Mouse (Mus musculus) testis, adult 2 months (tissue): ENCODE data around the gene Cactin. TPM values are rescaled to one million over a fixed set of nuclear protein-coding genes. Genes with fewer than 3 reads are reported as not detected.

Experiments
- H3K27ac ChIP-seq: fragments of 200-500 bp; 2 replicates; pipeline ENCODE4 v1.5.1; 2012; ENCODE audit warnings: low read depth, low read length; ENCODE audit not compliant: control insufficient read depth, insufficient read depth
- H3K27me3 ChIP-seq: fragments of 200-500 bp; 2 replicates; pipeline ENCODE4 v1.6.1; 2012; ENCODE audit warnings: mild to moderate bottlenecking, low read length, moderate library complexity; ENCODE audit not compliant: control insufficient read depth, insufficient read depth
- H3K36me3 ChIP-seq: fragments of 200-500 bp; 2 replicates; pipeline ENCODE4 v1.6.1; 2012; ENCODE audit warnings: mild to moderate bottlenecking, low read length; ENCODE audit not compliant: control insufficient read depth, insufficient read depth
- H3K4me1 ChIP-seq: fragments of 200-500 bp; 2 replicates; pipeline ENCODE4 v1.6.1; 2012; ENCODE audit warnings: low read length; ENCODE audit not compliant: control insufficient read depth, insufficient read depth
- H3K4me3 ChIP-seq: fragments of 200-500 bp; 2 replicates; pipeline ENCODE4 v1.5.1; 2012; ENCODE audit warnings: low read depth, mild to moderate bottlenecking, low read length, moderate library complexity, mixed read lengths; ENCODE audit not compliant: control insufficient read depth
- CTCF ChIP-seq: fragments of 200-500 bp; IDR thresholded peaks from 2 replicates; pipeline ENCODE4 v1.5.1; 2012; ENCODE audit warnings: low read depth, mild to moderate bottlenecking, inconsistent platforms, low read length, moderate library complexity; ENCODE audit not compliant: control insufficient read depth, insufficient read depth, insufficient replicate concordance
- POLR2A ChIP-seq: fragments of 200-500 bp; IDR thresholded peaks from 2 replicates; pipeline ENCODE4 v1.6.1; 2012; ENCODE audit warnings: low read depth, mild to moderate bottlenecking, inconsistent platforms, low read length, moderate library complexity; ENCODE audit not compliant: control insufficient read depth
- polyA plus RNA-seq: library from polyadenylated mRNA; depleted of rRNA; stranded (reverse); fragments of >200 nt; gene quantifications from 2 replicates; pipeline ENCODE4 v1.2.3, GENCODE M21; 2012

The Cactin gene
- polyA plus RNA-seq, 1 experiment: 13.4 TPM

- H3K36me3 ChIP-seq: no peaks in the 10 kb centered on the region
- no peaks in the 10 kb centered on the region for H3K27me3 ChIP-seq
- no peak overlapping the region for H3K4me3 ChIP-seq
- TF ChIP-seq POLR2A (no peak), CTCF (no peak)
- H3K4me1 ChIP-seq: peaks cover 8% of the 10 kb centered on the region
- no peak overlapping the region for H3K27ac ChIP-seq
Observed at GRCm38 (mm10) chr10:81298369-81299100, 22.4 kb upstream of the Cactin start.

- H3K4me1 ChIP-seq: no peaks in the 10 kb centered on the region; the same call in 1 of the 2 replicates
- H3K36me3 ChIP-seq: no peaks in the 10 kb centered on the region
- no peak overlapping the region for H3K4me3 ChIP-seq
- TF ChIP-seq CTCF (no peak), POLR2A (no peak)
- H3K27ac ChIP-seq: no peak overlapping the region
- H3K27me3 ChIP-seq: no peaks in the 10 kb centered on the region
Observed at GRCm38 (mm10) chr10:81299585-81300351, 21.1 kb upstream of the Cactin start.

DNA sequence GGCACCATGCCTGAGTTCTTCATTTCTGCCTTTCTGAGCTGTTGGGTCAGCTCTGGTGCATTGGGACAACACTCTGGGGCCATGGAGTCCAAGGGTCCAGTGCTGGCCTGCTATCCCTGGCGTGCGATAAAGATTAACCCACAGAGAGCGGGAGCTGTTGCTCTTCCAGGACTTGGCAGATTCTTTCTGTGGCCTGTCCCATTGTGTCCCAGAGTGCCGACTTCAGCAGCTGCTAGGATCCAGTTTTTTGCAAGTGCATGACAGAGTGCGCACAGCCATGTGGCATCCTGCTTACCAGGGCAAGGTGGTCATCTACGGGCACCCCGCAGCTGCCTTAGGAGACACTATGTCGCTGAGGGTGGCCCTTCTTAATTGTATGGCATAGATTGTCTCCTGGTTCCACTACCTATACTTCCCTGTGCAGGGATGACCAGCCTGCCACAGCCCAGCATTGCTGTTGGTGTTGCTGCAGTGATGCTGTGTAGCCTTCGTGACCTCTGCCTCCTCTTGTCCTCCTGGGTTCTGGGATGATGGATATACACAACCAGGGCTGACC, 20.5 kb upstream of the Cactin start:
- Histone ChIP-seq H3K36me3 (no peaks in the 10 kb centered on the region), H3K27ac (no peak overlapping the region), H3K27me3 (no peaks in the 10 kb centered on the region), H3K4me1 (no peaks in the 10 kb centered on the region; the same call in 1 of the 2 replicates), H3K4me3 (no peak overlapping the region)
- TF ChIP-seq POLR2A (no peak), CTCF (no peak)

DNA sequence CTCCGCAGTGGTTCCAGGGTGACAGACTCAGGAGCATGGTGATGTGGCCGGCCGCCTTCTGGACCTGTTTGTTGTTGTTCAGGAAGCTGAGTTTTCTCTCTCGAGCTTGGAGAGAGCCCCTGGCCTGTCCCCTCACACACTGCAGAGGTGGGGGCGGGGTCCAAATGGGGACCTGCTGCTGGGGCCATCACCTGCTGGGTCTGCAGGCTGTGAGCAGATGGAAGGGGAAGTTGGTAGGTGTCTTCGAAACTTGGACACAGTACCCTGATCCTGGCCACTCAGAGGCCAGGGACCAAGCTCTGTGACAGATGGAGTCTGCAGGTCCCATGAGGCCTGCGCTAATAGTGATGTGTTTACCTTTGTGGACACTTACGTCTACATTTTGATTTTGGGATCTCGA, 19.6 kb upstream of the Cactin start:
- Histone ChIP-seq H3K36me3 (no peaks in the 10 kb centered on the region), H3K27ac (no peak overlapping the region), H3K27me3 (no peaks in the 10 kb centered on the region), H3K4me1 (no peaks in the 10 kb centered on the region; the same call in 1 of the 2 replicates), H3K4me3 (no peak overlapping the region)
- TF ChIP-seq POLR2A (no peak), CTCF (no peak)

- no peak for TF ChIP-seq CTCF
- TF ChIP-seq POLR2A: no peak
- H3K27me3 ChIP-seq: no peaks in the 10 kb centered on the region
- H3K36me3 ChIP-seq: no peaks in the 10 kb centered on the region
- H3K27ac ChIP-seq: no peak overlapping the region
- no peak overlapping the region for H3K4me3 ChIP-seq
- no peaks in the 10 kb centered on the region; the same call in 1 of the 2 replicates for H3K4me1 ChIP-seq
Observed at GRCm38 (mm10) chr10:81302288-81302687, 18.6 kb upstream of the Cactin start.

- no peaks in the 10 kb centered on the region for H3K27me3 ChIP-seq
- no peaks in the 10 kb centered on the region for H3K36me3 ChIP-seq
- H3K27ac ChIP-seq: no peak overlapping the region
- TF ChIP-seq CTCF (no peak), POLR2A (no peak)
- H3K4me1 ChIP-seq: no peaks in the 10 kb centered on the region; the same call in 1 of the 2 replicates
- H3K4me3 ChIP-seq: no peak overlapping the region
Observed at GRCm38 (mm10) chr10:81302781-81303218, 18.1 kb upstream of the Cactin start.

GRCm38 (mm10) chr10:81303258-81303657, 17.6 kb upstream of the Cactin start:
- Histone ChIP-seq H3K27ac (no peak overlapping the region), H3K27me3 (no peaks in the 10 kb centered on the region), H3K4me1 (no peaks in the 10 kb centered on the region; the same call in 1 of the 2 replicates), H3K36me3 (no peaks in the 10 kb centered on the region), H3K4me3 (no peak overlapping the region)
- TF ChIP-seq POLR2A (no peak), CTCF (no peak)
